Mouse (Mus musculus): Measurements from ENCODE around the gene Rap1gap2. TPM values are rescaled to one million over a fixed set of nuclear protein-coding genes. Genes with fewer than 3 reads are reported as not detected.

The Rap1gap2 gene
- polyA plus RNA-seq, 1 experiment from 2014 or later, result 8.9 TPM

- 92% methylated on average over 10 of the region's 10 CpGs for WGBS
- no peaks in the 10 kb centered on the region for H3K9me3 ChIP-seq
- ATAC-seq (replicated peaks), result no peak
- no peak overlapping the region for H3K4me3 ChIP-seq
- no peak overlapping the region for H3K4me2 ChIP-seq (replicated peaks)
- no peak overlapping the region for H3K9ac ChIP-seq (replicated peaks)
- H3K36me3 ChIP-seq, result no peaks in the 10 kb centered on the region
- no peaks in the 10 kb centered on the region for H3K4me1 ChIP-seq
- no peak overlapping the region for H3K27ac ChIP-seq (replicated peaks)
- no peaks in the 10 kb centered on the region for H3K27me3 ChIP-seq
Observed at GRCm38 (mm10) chr11:74512595-74512994, 98.1 kb downstream of the Rap1gap2 start.

- Histone ChIP-seq H3K27ac (replicated peaks) (no peak overlapping the region), H3K9ac (replicated peaks) (no peak overlapping the region), H3K27me3 (no peaks in the 10 kb centered on the region), H3K9me3 (no peaks in the 10 kb centered on the region), H3K4me1 (no peaks in the 10 kb centered on the region), H3K4me3 (no peak overlapping the region), H3K36me3 (no peaks in the 10 kb centered on the region), H3K4me2 (replicated peaks) (no peak overlapping the region)
- no peak for ATAC-seq (replicated peaks)
- 60% methylated on average over 6 of the region's 6 CpGs for whole genome bisulfite sequencing
Observed at GRCm38 (mm10) chr11:74506275-74506674, 104.4 kb downstream of the Rap1gap2 start.

DNA sequence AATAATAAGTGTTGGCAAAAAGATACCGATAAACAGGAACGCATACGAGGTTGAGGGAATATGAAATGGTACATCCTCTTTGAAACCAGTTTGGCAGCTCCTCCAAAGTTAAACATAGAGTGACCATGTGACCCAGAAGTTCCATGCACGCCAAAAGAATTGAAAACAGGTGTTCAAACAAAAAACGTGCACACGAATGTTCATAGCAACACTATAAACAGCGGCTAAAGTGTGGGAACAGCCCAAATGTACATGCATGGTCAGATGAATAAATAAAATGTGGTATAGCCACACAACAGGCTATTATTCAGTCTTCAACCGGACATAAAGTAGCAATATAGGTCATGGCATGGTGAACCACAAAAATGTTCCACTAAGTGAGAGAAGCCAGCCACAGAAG, 108.2 kb downstream of the Rap1gap2 start:
- no peak for ATAC-seq (replicated peaks)
- Histone ChIP-seq H3K9ac (replicated peaks) (no peak overlapping the region), H3K4me3 (no peak overlapping the region), H3K4me1 (no peaks in the 10 kb centered on the region), H3K27me3 (no peaks in the 10 kb centered on the region), H3K36me3 (no peaks in the 10 kb centered on the region), H3K27ac (replicated peaks) (no peak overlapping the region), H3K4me2 (replicated peaks) (no peak overlapping the region), H3K9me3 (no peaks in the 10 kb centered on the region)
- WGBS, result 90% methylated on average over 8 of the region's 8 CpGs

DNA sequence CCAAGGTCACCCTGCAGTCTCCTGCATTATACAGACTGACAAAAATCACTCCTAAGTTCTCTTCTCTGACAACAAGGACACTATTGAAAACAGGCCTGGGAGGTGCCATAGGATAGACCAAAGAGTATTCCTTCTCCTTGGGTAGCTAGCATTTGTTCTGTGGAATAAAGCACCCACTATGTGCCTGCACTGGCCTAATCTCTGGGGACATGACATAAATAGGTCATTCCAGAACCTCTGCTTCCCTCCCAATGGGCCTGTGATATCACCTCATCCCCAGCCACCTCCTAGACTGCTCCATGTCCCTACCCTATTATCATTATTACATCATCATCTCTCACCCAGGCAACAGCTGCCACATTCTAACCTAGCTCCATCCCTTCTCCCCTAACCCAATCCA, 108.7 kb downstream of the Rap1gap2 start:
- Histone ChIP-seq H3K27ac (replicated peaks) (no peak overlapping the region), H3K9ac (replicated peaks) (no peak overlapping the region), H3K9me3 (no peaks in the 10 kb centered on the region), H3K27me3 (no peaks in the 10 kb centered on the region), H3K36me3 (no peaks in the 10 kb centered on the region), H3K4me1 (no peaks in the 10 kb centered on the region), H3K4me2 (replicated peaks) (no peak overlapping the region), H3K4me3 (no peak overlapping the region)
- ATAC-seq (replicated peaks), result no peak

- no peak for ATAC-seq (replicated peaks)
Observed at GRCm38 (mm10) chr11:74501061-74501460, 109.7 kb downstream of the Rap1gap2 start.

DNA sequence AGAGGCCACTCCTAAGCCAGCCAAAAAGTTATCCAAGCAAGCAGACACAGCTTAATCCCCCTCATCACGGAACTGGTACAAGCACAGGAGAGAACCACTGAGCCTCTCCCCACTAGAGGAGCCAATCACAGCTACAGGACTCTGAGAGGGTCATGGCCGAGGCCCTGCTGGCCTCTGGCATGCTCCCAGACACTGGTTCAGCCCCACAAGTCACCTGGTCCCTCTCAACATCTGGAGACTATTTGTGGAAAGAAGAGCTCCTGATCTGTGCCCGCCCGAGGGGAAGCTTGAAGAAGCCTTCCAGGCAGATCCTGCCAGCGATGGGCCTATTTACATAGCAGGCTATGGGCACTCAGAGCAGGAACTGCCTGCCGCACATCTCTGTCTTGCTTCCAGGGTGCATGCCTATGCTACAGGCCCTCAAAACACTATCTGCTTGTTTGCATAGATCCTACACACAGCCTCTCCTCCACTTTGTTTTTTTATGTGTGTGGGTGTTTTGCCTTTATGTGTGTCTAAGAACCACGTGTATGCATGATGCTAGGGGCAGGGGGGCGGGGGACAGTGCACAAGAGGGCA, 111.1 kb downstream of the Rap1gap2 start:
- ATAC-seq (replicated peaks), result no peak
- Histone ChIP-seq H3K27me3 (no peaks in the 10 kb centered on the region), H3K36me3 (no peaks in the 10 kb centered on the region), H3K4me2 (replicated peaks) (no peak overlapping the region), H3K4me3 (no peak overlapping the region), H3K27ac (replicated peaks) (no peak overlapping the region), H3K4me1 (no peaks in the 10 kb centered on the region), H3K9ac (replicated peaks) (no peak overlapping the region), H3K9me3 (no peaks in the 10 kb centered on the region)
- 74% methylated on average over 8 of the region's 8 CpGs for WGBS

More at GRCm38 (mm10) chr11:74501061-74501460, 109.7 kb downstream of the Rap1gap2 start:
- Histone ChIP-seq H3K9ac (replicated peaks) (no peak overlapping the region), H3K27me3 (no peaks in the 10 kb centered on the region), H3K36me3 (no peaks in the 10 kb centered on the region), H3K4me3 (no peak overlapping the region), H3K9me3 (no peaks in the 10 kb centered on the region), H3K4me2 (replicated peaks) (no peak overlapping the region), H3K4me1 (no peaks in the 10 kb centered on the region), H3K27ac (replicated peaks) (no peak overlapping the region)
- WGBS, result 78% methylated on average over 3 of the region's 3 CpGs

DNA sequence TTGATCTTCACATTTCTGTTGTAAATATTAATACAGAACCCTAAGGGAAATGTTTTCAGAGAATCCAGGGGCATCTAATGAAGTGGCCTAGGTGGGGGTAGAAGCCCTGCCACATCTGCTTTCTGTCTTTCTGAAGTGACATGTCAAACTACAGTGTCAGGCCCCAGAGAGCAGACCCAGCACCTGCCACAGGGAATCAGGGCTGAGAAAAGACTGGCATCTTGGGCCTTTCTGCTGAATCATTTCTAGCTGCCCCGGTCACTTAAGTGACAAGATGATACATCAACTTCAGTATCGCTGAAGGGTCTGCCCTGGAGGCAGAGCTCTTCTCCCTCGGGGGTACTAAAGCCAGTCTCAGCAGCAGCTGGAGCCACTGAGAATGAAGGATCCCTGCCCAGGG, 111.7 kb downstream of the Rap1gap2 start:
- Histone ChIP-seq H3K27me3 (no peaks in the 10 kb centered on the region), H3K9ac (replicated peaks) (no peak overlapping the region), H3K36me3 (no peaks in the 10 kb centered on the region), H3K4me2 (replicated peaks) (no peak overlapping the region), H3K27ac (replicated peaks) (no peak overlapping the region), H3K4me1 (no peaks in the 10 kb centered on the region), H3K4me3 (no peak overlapping the region), H3K9me3 (no peaks in the 10 kb centered on the region)
- 77% methylated on average over 3 of the region's 3 CpGs for whole genome bisulfite sequencing
- ATAC-seq (replicated peaks), result no peak

- no peak for ATAC-seq (replicated peaks)
- no peak overlapping the region for H3K4me3 ChIP-seq
- WGBS, result 96% methylated on average over 3 of the region's 3 CpGs
Observed at GRCm38 (mm10) chr11:74496581-74496980, 114.1 kb downstream of the Rap1gap2 start.

GRCm38 (mm10) chr11:74493936-74494335, 116.8 kb downstream of the Rap1gap2 start:
- H3K4me2 ChIP-seq (replicated peaks), result no peak overlapping the region
- no peaks in the 10 kb centered on the region for H3K27me3 ChIP-seq
- H3K9me3 ChIP-seq, result no peaks in the 10 kb centered on the region
- H3K36me3 ChIP-seq, result no peaks in the 10 kb centered on the region
- ATAC-seq (replicated peaks), result no peak
- WGBS, result 82% methylated on average over 8 of the region's 8 CpGs
- H3K27ac ChIP-seq (replicated peaks), result no peak overlapping the region
- no peaks in the 10 kb centered on the region for H3K4me1 ChIP-seq
- H3K9ac ChIP-seq (replicated peaks), result no peak overlapping the region
- no peak overlapping the region for H3K4me3 ChIP-seq

More at GRCm38 (mm10) chr11:74496581-74496980, 114.1 kb downstream of the Rap1gap2 start:
- no peak overlapping the region for H3K9ac ChIP-seq (replicated peaks)
- no peak overlapping the region for H3K4me2 ChIP-seq (replicated peaks)
- H3K27ac ChIP-seq (replicated peaks), result no peak overlapping the region
- no peaks in the 10 kb centered on the region for H3K9me3 ChIP-seq
- no peaks in the 10 kb centered on the region for H3K36me3 ChIP-seq
- H3K27me3 ChIP-seq, result no peaks in the 10 kb centered on the region
- no peaks in the 10 kb centered on the region for H3K4me1 ChIP-seq

DNA sequence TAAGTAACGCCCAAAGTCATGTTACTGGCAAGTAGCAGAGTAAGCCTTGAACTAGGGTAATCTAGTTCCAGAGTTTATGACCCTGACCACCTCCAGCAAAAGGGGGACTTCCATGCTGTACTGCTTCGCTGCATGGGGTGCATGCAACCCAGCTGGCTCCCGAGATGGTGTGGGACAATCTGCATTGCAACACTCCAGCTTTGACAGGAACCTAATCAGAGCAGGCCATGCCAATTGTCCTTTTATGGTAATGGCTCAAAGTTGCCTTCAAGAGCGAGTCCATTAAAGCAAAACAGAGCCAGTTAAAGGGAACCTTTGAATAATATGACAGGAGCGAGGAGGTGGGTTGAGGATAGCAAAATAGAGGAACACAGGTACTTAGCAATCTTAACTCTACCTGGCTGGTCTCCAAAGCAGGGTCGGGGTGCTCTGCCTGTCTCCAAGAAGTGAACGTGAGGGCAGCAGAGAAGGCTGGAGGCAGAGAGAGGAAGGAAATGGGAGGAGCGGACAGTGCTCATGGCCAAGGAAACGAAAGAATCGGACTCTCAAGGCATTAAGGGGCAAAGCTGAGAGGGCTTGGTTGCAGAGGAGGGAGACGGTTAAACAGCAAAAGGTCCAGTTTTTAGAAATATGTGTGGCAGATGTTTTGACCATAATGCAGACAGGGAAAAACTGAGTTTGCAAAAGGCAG, 117.4 kb downstream of the Rap1gap2 start:
- ATAC-seq (replicated peaks), result no peak
- 76% methylated on average over 11 of the region's 11 CpGs for WGBS
- no peaks in the 10 kb centered on the region for H3K9me3 ChIP-seq
- H3K4me3 ChIP-seq, result no peak overlapping the region
- H3K27me3 ChIP-seq, result no peaks in the 10 kb centered on the region
- no peak overlapping the region for H3K27ac ChIP-seq (replicated peaks)
- no peak overlapping the region for H3K9ac ChIP-seq (replicated peaks)
- H3K4me1 ChIP-seq, result no peaks in the 10 kb centered on the region
- no peak overlapping the region for H3K4me2 ChIP-seq (replicated peaks)
- no peaks in the 10 kb centered on the region for H3K36me3 ChIP-seq

- no peaks in the 10 kb centered on the region for H3K36me3 ChIP-seq
- H3K4me1 ChIP-seq, result no peaks in the 10 kb centered on the region
- H3K9me3 ChIP-seq, result no peaks in the 10 kb centered on the region
- ATAC-seq (replicated peaks), result no peak
- H3K4me3 ChIP-seq, result no peak overlapping the region
- 90% methylated on average over 4 of the region's 4 CpGs for WGBS
- no peak overlapping the region for H3K4me2 ChIP-seq (replicated peaks)
- no peak overlapping the region for H3K9ac ChIP-seq (replicated peaks)
- H3K27me3 ChIP-seq, result no peaks in the 10 kb centered on the region
- no peak overlapping the region for H3K27ac ChIP-seq (replicated peaks)
Observed at GRCm38 (mm10) chr11:74491130-74491529, 119.6 kb downstream of the Rap1gap2 start.

DNA sequence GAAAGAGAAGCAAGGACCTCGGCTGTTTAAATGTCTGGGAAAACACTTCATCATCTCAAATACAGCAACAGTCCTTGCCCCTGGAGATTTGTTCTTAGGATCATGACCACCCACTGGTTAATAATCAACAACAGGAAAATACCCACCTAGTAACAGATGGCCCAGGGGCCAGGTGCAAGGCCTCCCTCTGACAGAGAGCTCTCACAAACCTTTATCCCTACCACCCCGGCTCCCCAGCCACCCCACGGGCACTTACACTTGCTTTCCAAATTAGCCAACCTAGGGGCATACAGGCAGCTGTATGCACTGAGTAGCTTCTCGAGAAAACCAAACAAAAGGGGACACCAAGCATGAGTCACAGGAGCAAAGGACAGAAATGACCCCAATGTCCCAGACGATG, 121.5 kb downstream of the Rap1gap2 start:
- no peak overlapping the region for H3K4me2 ChIP-seq (replicated peaks)
- H3K4me1 ChIP-seq, result no peaks in the 10 kb centered on the region
- H3K9me3 ChIP-seq, result no peaks in the 10 kb centered on the region
- no peak for ATAC-seq (replicated peaks)
- H3K36me3 ChIP-seq, result no peaks in the 10 kb centered on the region
- no peak overlapping the region for H3K9ac ChIP-seq (replicated peaks)
- no peak overlapping the region for H3K4me3 ChIP-seq
- no peaks in the 10 kb centered on the region for H3K27me3 ChIP-seq
- no peak overlapping the region for H3K27ac ChIP-seq (replicated peaks)
- WGBS, result 62% methylated on average over 5 of the region's 5 CpGs

- H3K9me3 ChIP-seq, result no peaks in the 10 kb centered on the region
- H3K27me3 ChIP-seq, result no peaks in the 10 kb centered on the region
- H3K9ac ChIP-seq (replicated peaks), result no peak overlapping the region
- no peak overlapping the region for H3K4me2 ChIP-seq (replicated peaks)
- no peak overlapping the region for H3K27ac ChIP-seq (replicated peaks)
- 78% methylated on average over 3 of the region's 3 CpGs for WGBS
- no peaks in the 10 kb centered on the region for H3K36me3 ChIP-seq
- ATAC-seq (replicated peaks), result no peak
- no peaks in the 10 kb centered on the region for H3K4me1 ChIP-seq
- no peak overlapping the region for H3K4me3 ChIP-seq
Observed at GRCm38 (mm10) chr11:74487952-74488351, 122.8 kb downstream of the Rap1gap2 start.
